Mouse (Mus musculus) cerebellum, adult 2 months (tissue): ENCODE data around the gene Pth1r.

Experiments
- CTCF ChIP-seq: fragments of 200-500 bp; IDR thresholded peaks from 2 replicates; pipeline ENCODE4 v1.5.1; 2011; ENCODE audit warnings: low read depth, mild to moderate bottlenecking, control low read depth, low read length, moderate library complexity, borderline replicate concordance; ENCODE audit not compliant: insufficient read depth
- POLR2A ChIP-seq: fragments of 200-500 bp; IDR thresholded peaks from 2 replicates; pipeline ENCODE4 v1.6.1; 2011; ENCODE audit warnings: low read length, control low read depth, borderline replicate concordance; ENCODE audit not compliant: insufficient read depth

DNA sequence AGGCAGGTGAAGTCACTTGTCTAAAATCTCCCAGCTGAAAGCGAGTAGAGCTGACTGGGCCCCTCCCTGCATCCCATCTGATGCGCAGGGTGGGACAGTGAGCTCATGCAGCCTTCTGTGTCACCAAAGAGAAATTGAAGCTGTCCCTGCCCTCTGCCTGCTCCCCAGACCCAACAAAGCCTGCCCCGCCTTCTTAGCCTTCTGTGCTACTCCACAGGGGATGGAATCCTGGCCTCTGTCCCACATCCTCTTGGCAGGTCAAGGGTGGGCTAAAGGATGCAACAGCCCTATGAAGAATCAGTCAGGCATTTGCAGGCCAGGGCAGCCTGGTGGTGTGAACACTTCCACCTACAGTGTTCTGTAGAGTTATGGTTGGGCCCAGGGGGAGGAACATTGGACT, 49.5 kb downstream of the Pth1r start:
- TF ChIP-seq CTCF, result no peak
- TF ChIP-seq POLR2A, result no peak
